Mouse (Mus musculus) gastrocnemius, adult 18-20 months (tissue): Measurements from ENCODE around the gene Timm8a2. TPM values are rescaled to one million over a fixed set of nuclear protein-coding genes. Genes with fewer than 3 reads are reported as not detected.

ENCODE experiments used
- total RNA-seq, 2 experiments: library from RNA; stranded (reverse); gene quantifications; 2 replicates each; pipeline ENCODE4 v1.2.3; 2021

Gene Timm8a2
- total RNA-seq, 2 experiments from 2014 or later: not detected

Other genes starting within 250 kb of the Timm8a2 start
- gene Dock9, start 236.8 kb upstream of the Timm8a2 start, total RNA-seq: 10 to 100 TPM; 13.4 to 14.2 TPM
- gene Ubac2, start 156.1 kb upstream of the Timm8a2 start, total RNA-seq: 10 to 100 TPM; 25.5 to 32.9 TPM
- not detected for gene Gpr18, start 118.9 kb upstream of the Timm8a2 start, total RNA-seq
- gene Gpr183, start 69.5 kb upstream of the Timm8a2 start, total RNA-seq: under 1 TPM in 1 of 2 experiments, not detected in 1; 0.40 TPM
- 10 to 100 TPM; 64.4 to 65.5 TPM for gene Tm9sf2, start 72.4 kb downstream of the Timm8a2 start, total RNA-seq
- 10 to 100 TPM; 68.5 to 70.8 TPM for gene Clybl, start 147.0 kb downstream of the Timm8a2 start, total RNA-seq